Mouse (Mus musculus): Measurements from ENCODE around the gene Gas7. TPM values are rescaled to one million over a fixed set of nuclear protein-coding genes. Genes with fewer than 3 reads are reported as not detected.

Gas7 gene
- total RNA-seq (2014; fragmentation: Nextera tagmentation) (not detected in 2 replicates), total RNA-seq (2017) (0.23 and 0.44 TPM in 2 replicates), polyA plus RNA-seq (2012) (not detected in 2 replicates)

DNA sequence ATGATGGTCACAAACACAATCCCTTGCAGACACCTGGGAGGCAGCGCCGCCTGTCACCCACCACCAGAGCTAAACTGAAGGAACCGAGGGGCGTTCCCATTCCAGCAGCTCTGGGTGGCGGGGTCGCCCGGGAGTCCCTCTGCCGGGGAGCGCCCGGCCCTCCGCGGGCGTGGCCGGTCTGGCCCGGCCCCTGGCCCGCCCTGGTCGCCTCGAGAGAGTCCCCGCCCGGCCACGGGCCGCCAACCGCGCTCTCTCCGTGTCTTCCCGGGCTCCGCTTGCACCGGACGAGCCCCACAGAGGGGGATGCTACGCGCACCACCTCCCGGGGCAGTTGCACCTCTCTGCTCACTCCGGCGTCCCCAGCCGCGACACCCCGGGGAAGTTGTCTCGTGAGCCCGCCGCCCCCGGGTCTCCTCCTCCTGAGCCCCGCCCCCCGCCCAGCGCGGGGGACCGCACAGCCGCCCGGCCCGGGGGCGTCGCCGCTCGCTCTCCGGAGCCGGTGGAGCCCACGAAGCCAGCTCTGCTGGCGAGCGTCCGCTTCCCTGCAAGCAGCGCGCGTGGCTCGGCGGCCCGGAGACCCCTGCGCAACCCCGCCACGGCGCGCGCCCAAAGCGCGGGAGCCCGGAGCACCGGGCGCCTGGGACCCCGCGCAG lies at the start of gene Gas7:
Gene Gas7 (plus strand): TSS at position 564 of the 653 bp plus-strand sequence.
- Histone ChIP-seq H3K4me1 (ENCODE audit: insufficient read depth, low read depth, low read length) (no peaks in the 10 kb centered on the region), H3K36me3 (replicated peaks) (no peaks in the 10 kb centered on the region), H3K9me3 (replicated peaks) (peaks cover 76% of the 10 kb centered on the region), H3K4me3 (ENCODE audit: low read depth, low read length) (no peak within 1 kb of the TSS; the same call in 1 of the 2 replicates), H3K27me3 (ENCODE audit: insufficient read depth, low read length) (no peaks in the 10 kb centered on the region)
- ATAC-seq (ENCODE audit: extremely low read depth, insufficient number of reproducible peaks, low FRiP score, poor library complexity, severe bottlenecking): no peak
- TF ChIP-seq POLR2AphosphoS5 (IDR thresholded peaks at IDR 0.05; ENCODE audit: insufficient replicate concordance, low read depth, low read length): no peak
- no peak for TF ChIP-seq CTCF (IDR thresholded peaks at IDR 0.05; ENCODE audit: low read depth, low read length)
- TF ChIP-seq GATA1 (IDR thresholded peaks at IDR 0.05; ENCODE audit: borderline replicate concordance, low read length): no peak
- no peak for TF ChIP-seq GATA2 (IDR thresholded peaks at IDR 0.05; ENCODE audit: borderline replicate concordance, low read depth, low read length)
- TF ChIP-seq TAL1 (conservative IDR thresholded peaks at IDR 0.05; ENCODE audit: low read depth, low read length): no peak
- no peak for DNase-seq (ENCODE audit: low spot score)

DNA sequence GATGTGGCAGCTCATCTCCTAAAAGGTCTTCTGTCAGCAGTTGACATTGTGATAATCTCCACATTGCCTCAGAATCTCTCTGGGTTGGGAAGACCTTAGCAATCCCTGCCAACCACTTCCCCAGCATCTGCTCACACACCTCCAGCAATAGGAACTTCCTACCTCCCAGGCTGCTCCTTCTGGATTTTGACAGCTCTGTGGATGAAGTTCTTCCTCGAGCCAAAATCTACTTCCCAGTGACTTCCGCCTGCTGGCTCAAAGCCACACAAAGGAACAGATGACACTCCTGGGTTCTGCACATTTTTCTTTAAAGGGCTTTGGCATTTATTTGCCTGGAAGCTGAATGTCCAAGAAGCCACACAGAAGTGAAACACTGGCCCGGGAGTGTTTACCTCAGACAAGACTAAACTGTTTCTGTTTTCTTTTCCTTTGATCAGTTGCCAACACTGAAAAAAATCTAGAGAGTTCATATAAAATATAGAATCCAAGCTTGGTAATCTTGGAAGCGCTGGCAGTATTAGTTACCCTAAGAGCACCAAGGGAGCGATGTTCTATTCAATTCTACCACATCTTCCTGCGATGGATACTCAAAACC lies 40.8 kb upstream of the Gas7 start:
- DNase-seq (ENCODE audit: low spot score) (no peak), ATAC-seq (ENCODE audit: extremely low read depth, insufficient number of reproducible peaks, low FRiP score, poor library complexity, severe bottlenecking) (no peak)
- no peak overlapping the region for H3K4me3 ChIP-seq (ENCODE audit: low read depth, low read length)
- H3K4me1 ChIP-seq (ENCODE audit: insufficient read depth, low read depth, low read length): no peaks in the 10 kb centered on the region
- H3K9me3 ChIP-seq (replicated peaks): peaks cover 43% of the 10 kb centered on the region
- TF ChIP-seq POLR2AphosphoS5 (IDR thresholded peaks at IDR 0.05; ENCODE audit: insufficient replicate concordance, low read depth, low read length) (no peak), GATA1 (IDR thresholded peaks at IDR 0.05; ENCODE audit: borderline replicate concordance, low read length) (no peak), TAL1 (conservative IDR thresholded peaks at IDR 0.05; ENCODE audit: low read depth, low read length) (no peak), CTCF (IDR thresholded peaks at IDR 0.05; ENCODE audit: low read depth, low read length) (no peak), GATA2 (IDR thresholded peaks at IDR 0.05; ENCODE audit: borderline replicate concordance, low read depth, low read length) (no peak)
- no peaks in the 10 kb centered on the region for H3K27me3 ChIP-seq (ENCODE audit: insufficient read depth, low read length)
- H3K36me3 ChIP-seq (replicated peaks): no peaks in the 10 kb centered on the region

DNA sequence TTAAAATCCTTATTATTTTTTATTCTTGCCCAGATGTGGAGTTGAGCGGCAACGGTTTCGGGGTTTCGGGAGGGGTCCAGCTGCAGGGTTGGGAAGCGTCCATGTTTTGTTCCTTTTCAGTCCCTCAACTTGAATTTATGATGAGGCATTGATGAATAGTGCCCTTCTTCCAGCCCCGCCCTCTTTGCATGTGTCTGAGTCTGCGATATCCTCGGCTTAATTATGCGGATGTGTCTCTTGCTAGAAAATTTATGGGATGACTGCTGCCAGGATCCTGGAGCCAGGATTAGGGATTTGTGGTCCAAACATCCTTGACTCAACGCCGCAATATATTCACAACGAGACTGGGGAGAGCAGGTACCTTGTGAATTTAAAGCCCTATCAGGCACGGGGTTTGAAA lies 31.7 kb upstream of the Gas7 start:
- no peak for ATAC-seq (ENCODE audit: extremely low read depth, insufficient number of reproducible peaks, low FRiP score, poor library complexity, severe bottlenecking)
- Histone ChIP-seq H3K4me1 (ENCODE audit: insufficient read depth, low read depth, low read length) (no peaks in the 10 kb centered on the region), H3K36me3 (replicated peaks) (no peaks in the 10 kb centered on the region), H3K4me3 (ENCODE audit: low read depth, low read length) (no peak overlapping the region), H3K9me3 (replicated peaks) (peaks cover 49% of the 10 kb centered on the region), H3K27me3 (ENCODE audit: insufficient read depth, low read length) (no peaks in the 10 kb centered on the region)
- TF ChIP-seq GATA1 (IDR thresholded peaks at IDR 0.05; ENCODE audit: borderline replicate concordance, low read length) (no peak), TAL1 (conservative IDR thresholded peaks at IDR 0.05; ENCODE audit: low read depth, low read length) (no peak), CTCF (IDR thresholded peaks at IDR 0.05; ENCODE audit: low read depth, low read length) (no peak), POLR2AphosphoS5 (IDR thresholded peaks at IDR 0.05; ENCODE audit: insufficient replicate concordance, low read depth, low read length) (no peak), GATA2 (IDR thresholded peaks at IDR 0.05; ENCODE audit: borderline replicate concordance, low read depth, low read length) (no peak)
- DNase-seq (ENCODE audit: low spot score): no peak

DNA sequence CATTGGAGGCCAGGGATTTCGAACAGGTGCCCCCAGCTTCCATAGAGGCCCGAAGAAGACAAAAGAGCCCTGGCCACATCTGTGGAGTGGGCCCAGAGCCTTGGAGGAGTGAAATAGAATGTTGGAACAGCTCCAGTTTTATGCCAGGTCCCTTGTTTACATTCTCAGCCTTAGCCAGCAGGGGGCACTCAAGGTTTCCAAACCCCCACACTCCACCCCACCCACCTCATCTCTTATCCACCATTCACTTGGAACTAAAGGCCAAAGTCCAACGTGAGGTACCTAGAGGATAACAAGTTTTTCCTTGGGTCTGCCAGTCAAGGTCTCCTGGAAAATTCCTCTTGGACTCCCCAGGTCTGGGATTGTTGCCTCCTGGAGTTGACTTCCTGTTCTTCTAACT lies 27.0 kb upstream of the Gas7 start:
- Histone ChIP-seq H3K27me3 (ENCODE audit: insufficient read depth, low read length) (no peaks in the 10 kb centered on the region), H3K9me3 (replicated peaks) (peaks cover 49% of the 10 kb centered on the region), H3K4me1 (ENCODE audit: insufficient read depth, low read depth, low read length) (no peaks in the 10 kb centered on the region), H3K4me3 (ENCODE audit: low read depth, low read length) (no peak overlapping the region), H3K36me3 (replicated peaks) (no peaks in the 10 kb centered on the region)
- ATAC-seq (ENCODE audit: extremely low read depth, insufficient number of reproducible peaks, low FRiP score, poor library complexity, severe bottlenecking) (no peak), DNase-seq (ENCODE audit: low spot score) (no peak)
- TF ChIP-seq GATA1 (IDR thresholded peaks at IDR 0.05; ENCODE audit: borderline replicate concordance, low read length) (no peak), GATA2 (IDR thresholded peaks at IDR 0.05; ENCODE audit: borderline replicate concordance, low read depth, low read length) (no peak)

DNA sequence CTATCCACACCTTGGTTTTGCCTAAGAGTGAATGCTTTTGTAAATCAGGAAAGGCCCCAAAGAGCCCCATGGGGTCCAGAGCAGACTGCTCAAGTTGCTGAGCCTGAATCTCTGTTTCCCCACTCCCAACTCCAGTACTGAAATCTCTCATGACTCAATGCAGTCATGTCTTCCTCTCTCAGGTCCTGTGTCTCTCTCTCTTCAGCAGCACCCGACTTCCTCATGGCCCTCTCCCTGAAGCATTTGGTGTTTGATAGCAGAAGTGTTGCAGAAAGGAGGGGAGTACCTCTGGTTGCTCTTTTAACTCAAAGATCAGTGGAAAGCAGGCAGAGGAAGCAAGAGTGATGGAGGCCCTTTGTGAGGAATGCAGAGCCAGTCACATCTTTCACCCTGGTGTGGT lies 25.4 kb upstream of the Gas7 start:
- Histone ChIP-seq H3K4me1 (ENCODE audit: insufficient read depth, low read depth, low read length) (no peaks in the 10 kb centered on the region), H3K9me3 (replicated peaks) (peaks cover 54% of the 10 kb centered on the region), H3K27me3 (ENCODE audit: insufficient read depth, low read length) (no peaks in the 10 kb centered on the region), H3K36me3 (replicated peaks) (no peaks in the 10 kb centered on the region), H3K4me3 (ENCODE audit: low read depth, low read length) (no peak overlapping the region)
- DNase-seq (ENCODE audit: low spot score): no peak
- TF ChIP-seq CTCF (IDR thresholded peaks at IDR 0.05; ENCODE audit: low read depth, low read length) (no peak), GATA2 (IDR thresholded peaks at IDR 0.05; ENCODE audit: borderline replicate concordance, low read depth, low read length) (no peak), POLR2AphosphoS5 (IDR thresholded peaks at IDR 0.05; ENCODE audit: insufficient replicate concordance, low read depth, low read length) (no peak), GATA1 (IDR thresholded peaks at IDR 0.05; ENCODE audit: borderline replicate concordance, low read length) (no peak), TAL1 (conservative IDR thresholded peaks at IDR 0.05; ENCODE audit: low read depth, low read length) (no peak)
- no peak for ATAC-seq (ENCODE audit: extremely low read depth, insufficient number of reproducible peaks, low FRiP score, poor library complexity, severe bottlenecking)

DNA sequence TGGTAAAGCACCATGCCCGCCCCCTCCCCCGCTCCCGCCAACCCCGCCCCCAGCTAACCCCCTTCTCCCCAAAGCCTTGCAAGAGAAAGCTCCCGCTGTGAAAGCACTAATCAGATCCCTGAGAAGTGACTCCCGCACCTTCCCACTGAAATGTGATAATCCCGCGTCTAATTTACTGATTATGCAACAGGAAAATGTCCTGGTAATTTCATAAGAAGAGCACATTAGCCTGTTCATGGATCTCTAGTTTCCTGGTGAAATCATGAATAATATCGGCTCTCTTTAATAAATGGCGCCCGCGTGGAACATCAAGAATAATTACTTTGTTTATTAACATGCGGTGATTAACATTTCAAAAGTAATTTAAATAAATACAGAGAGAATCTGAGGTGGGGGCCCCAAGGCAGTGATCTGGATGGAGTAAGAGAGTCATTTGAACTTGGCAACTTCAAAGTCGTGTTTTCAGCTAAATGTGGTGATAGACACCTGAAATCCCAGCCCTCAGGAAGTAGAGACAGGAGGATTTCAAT lies 24.1 kb upstream of the Gas7 start:
- Histone ChIP-seq H3K4me3 (ENCODE audit: low read depth, low read length) (no peak overlapping the region), H3K27me3 (ENCODE audit: insufficient read depth, low read length) (no peaks in the 10 kb centered on the region), H3K4me1 (ENCODE audit: insufficient read depth, low read depth, low read length) (no peaks in the 10 kb centered on the region), H3K36me3 (replicated peaks) (no peaks in the 10 kb centered on the region), H3K9me3 (replicated peaks) (peaks cover 50% of the 10 kb centered on the region)
- TF ChIP-seq GATA1 (IDR thresholded peaks at IDR 0.05; ENCODE audit: borderline replicate concordance, low read length) (no peak), TAL1 (conservative IDR thresholded peaks at IDR 0.05; ENCODE audit: low read depth, low read length) (no peak), GATA2 (IDR thresholded peaks at IDR 0.05; ENCODE audit: borderline replicate concordance, low read depth, low read length) (no peak), POLR2AphosphoS5 (IDR thresholded peaks at IDR 0.05; ENCODE audit: insufficient replicate concordance, low read depth, low read length) (no peak), CTCF (IDR thresholded peaks at IDR 0.05; ENCODE audit: low read depth, low read length) (no peak)
- DNase-seq (ENCODE audit: low spot score): no peak
- ATAC-seq (ENCODE audit: extremely low read depth, insufficient number of reproducible peaks, low FRiP score, poor library complexity, severe bottlenecking): no peak

All from G1E (cell line).